Mouse (Mus musculus) myocyte (in vitro differentiated cells): ENCODE results near the gene Zfp423. TPM values are rescaled to one million over a fixed set of nuclear protein-coding genes. Genes with fewer than 3 reads are reported as not detected.

Experiments used
- H3K27me3 ChIP-seq: one replicate; pipeline ENCODE4 v1.6.1; 2011; ENCODE audit not compliant: control insufficient read depth, insufficient read depth, insufficient read length
- H3K36me3 ChIP-seq: one replicate; pipeline ENCODE4 v1.6.1; 2011; ENCODE audit not compliant: control insufficient read depth, insufficient read depth
- H3K4me2 ChIP-seq: one replicate; pipeline ENCODE4 v1.6.1; 2011; ENCODE audit warnings: low read depth, control low read depth
- H3K4me3 ChIP-seq: one replicate; pipeline ENCODE4 v1.5.1; 2011; ENCODE audit warnings: mild to moderate bottlenecking, control low read depth, moderate library complexity
- H3K79me2 ChIP-seq: one replicate; pipeline ENCODE4 v1.6.1; 2011; ENCODE audit not compliant: control insufficient read depth, insufficient read depth
- H3ac ChIP-seq: one replicate; pipeline ENCODE4 v1.6.1; 2011; ENCODE audit not compliant: control insufficient read depth, insufficient read length
- CEBPB ChIP-seq: IDR thresholded peaks from 2 replicates; pipeline ENCODE4 v1.6.1; 2011; ENCODE audit warnings: mild to moderate bottlenecking, moderate library complexity; ENCODE audit not compliant: poor library complexity, insufficient read depth, severe bottlenecking
- E2F4 ChIP-seq: IDR thresholded peaks from one replicate; pipeline ENCODE4 v1.6.1; 2011; ENCODE audit warnings: mild to moderate bottlenecking, control low read depth, moderate library complexity; ENCODE audit not compliant: insufficient read depth
- MAX ChIP-seq: IDR thresholded peaks from one replicate; pipeline ENCODE4 v1.6.1; 2011; ENCODE audit warnings: low read depth, mild to moderate bottlenecking, control low read depth
- MYOD1 ChIP-seq, 3 experiments: IDR thresholded peaks; one replicate each; pipeline ENCODE4 v1.6.1; 2011; ENCODE audit warnings: control low read depth in 2 of 3, low read depth in 2 of 3, mild to moderate bottlenecking in 2 of 3, moderate library complexity in 1 of 3; ENCODE audit not compliant: insufficient read length in 2 of 3, control insufficient read depth in 1 of 3
- MYOG ChIP-seq, 3 experiments: IDR thresholded peaks; one replicate each; pipeline ENCODE4 v1.6.1; 2011; ENCODE audit warnings: control low read depth in 2 of 3, low read depth in 2 of 3, mild to moderate bottlenecking in 2 of 3; ENCODE audit not compliant: insufficient read length in 2 of 3, control insufficient read depth in 1 of 3, insufficient read depth in 1 of 3
- POLR2A ChIP-seq: IDR thresholded peaks from one replicate; pipeline ENCODE4 v1.6.1; 2011; ENCODE audit warnings: low read depth, mild to moderate bottlenecking, control low read depth, moderate library complexity; ENCODE audit not compliant: insufficient read length
- POLR2AphosphoS2 ChIP-seq: IDR thresholded peaks from one replicate; pipeline ENCODE4 v1.6.1; 2011; ENCODE audit warnings: low read depth, control low read depth; ENCODE audit not compliant: insufficient read length
- REST ChIP-seq: IDR thresholded peaks from one replicate; pipeline ENCODE4 v1.6.1; 2011; ENCODE audit warnings: mild to moderate bottlenecking, control low read depth, moderate library complexity; ENCODE audit not compliant: insufficient read depth, insufficient read length
- SRF ChIP-seq: IDR thresholded peaks from one replicate; pipeline ENCODE4 v1.6.1; 2011; ENCODE audit warnings: low read depth; ENCODE audit not compliant: control insufficient read depth, insufficient read length
- TCF12 ChIP-seq: IDR thresholded peaks from one replicate; pipeline ENCODE4 v1.6.1; 2011; ENCODE audit warnings: mild to moderate bottlenecking, control low read depth; ENCODE audit not compliant: poor library complexity, insufficient read depth, severe bottlenecking
- TCF3 ChIP-seq: IDR thresholded peaks from one replicate; pipeline ENCODE4 v1.6.1; 2011; ENCODE audit warnings: low read depth, control low read depth; ENCODE audit not compliant: insufficient read length
- USF1 ChIP-seq: IDR thresholded peaks from one replicate; pipeline ENCODE4 v1.6.1; 2011; ENCODE audit warnings: low read depth, mild to moderate bottlenecking, control low read depth, moderate library complexity
- polyA plus RNA-seq: library from polyadenylated mRNA; unstranded; fragments of >200 nt; fragmentation: generic; extraction: Trizol; gene quantifications from one replicate; pipeline ENCODE4 v1.2.1, GENCODE M21; 2012; ENCODE audit warnings: missing spikeins

Gene Zfp423
- polyA plus RNA-seq, 1 experiment: 0.04 TPM

GRCm38 (mm10) chr8:87713946-87714345, 245.4 kb downstream of the Zfp423 start:
- H3K79me2 ChIP-seq: no peaks in the 10 kb centered on the region
- TF ChIP-seq MYOD1 (IDR thresholded peaks at IDR 0.05; ENCODE audit: control insufficient read depth in 1 of 3, insufficient read length in 2 of 3, low read depth in 2 of 3) (no peak), MYOG (IDR thresholded peaks at IDR 0.05; ENCODE audit: control insufficient read depth in 1 of 3, insufficient read depth in 1 of 3, insufficient read length in 2 of 3, low read depth in 2 of 3) (no peak), POLR2AphosphoS2 (no peak), MAX (no peak), REST (no peak)
- H3K36me3 ChIP-seq: no peaks in the 10 kb centered on the region
- no peak overlapping the region for H3ac ChIP-seq
- no peak overlapping the region for H3K4me3 ChIP-seq
- H3K4me2 ChIP-seq: no peak overlapping the region
- no peaks in the 10 kb centered on the region for H3K27me3 ChIP-seq

- H3ac ChIP-seq: no peak overlapping the region
- no peak overlapping the region for H3K4me3 ChIP-seq
- H3K36me3 ChIP-seq: no peaks in the 10 kb centered on the region
- H3K4me2 ChIP-seq: no peak overlapping the region
- H3K79me2 ChIP-seq: no peaks in the 10 kb centered on the region
- TF ChIP-seq MYOG (IDR thresholded peaks at IDR 0.05; ENCODE audit: control insufficient read depth in 1 of 3, insufficient read depth in 1 of 3, insufficient read length in 2 of 3, low read depth in 2 of 3) (no peak), USF1 (no peak), POLR2A (no peak), REST (no peak), CEBPB (no peak), TCF3 (no peak), SRF (no peak), POLR2AphosphoS2 (no peak), MAX (no peak)
- no peaks in the 10 kb centered on the region for H3K27me3 ChIP-seq
Observed at GRCm38 (mm10) chr8:87711955-87712354, 247.4 kb downstream of the Zfp423 start.

GRCm38 (mm10) chr8:87708127-87708637, 251.2 kb downstream of the Zfp423 start:
- Histone ChIP-seq H3K79me2 (no peaks in the 10 kb centered on the region), H3K27me3 (no peaks in the 10 kb centered on the region), H3K36me3 (no peaks in the 10 kb centered on the region), H3K4me2 (no peak overlapping the region), H3ac (no peak overlapping the region), H3K4me3 (no peak overlapping the region)
- TF ChIP-seq CEBPB (no peak), SRF (no peak), MYOG (IDR thresholded peaks at IDR 0.05; ENCODE audit: control insufficient read depth in 1 of 3, insufficient read depth in 1 of 3, insufficient read length in 2 of 3, low read depth in 2 of 3) (no peak), POLR2AphosphoS2 (no peak)

GRCm38 (mm10) chr8:87707176-87707575, 252.2 kb downstream of the Zfp423 start:
- Histone ChIP-seq H3K4me2 (no peak overlapping the region), H3K27me3 (no peaks in the 10 kb centered on the region), H3K36me3 (no peaks in the 10 kb centered on the region), H3K4me3 (no peak overlapping the region), H3ac (no peak overlapping the region), H3K79me2 (no peaks in the 10 kb centered on the region)
- TF ChIP-seq MYOD1 (IDR thresholded peaks at IDR 0.05; ENCODE audit: control insufficient read depth in 1 of 3, insufficient read length in 2 of 3, low read depth in 2 of 3): no peak
- no peak for TF ChIP-seq CEBPB
- no peak for TF ChIP-seq USF1
- no peak for TF ChIP-seq E2F4
- TF ChIP-seq TCF12: no peak
- TF ChIP-seq POLR2A: no peak
- TF ChIP-seq TCF3: no peak
- no peak for TF ChIP-seq SRF
- TF ChIP-seq REST: no peak

- Histone ChIP-seq H3K4me2 (no peak overlapping the region), H3K4me3 (no peak overlapping the region)
Observed at GRCm38 (mm10) chr8:87704756-87705155, 254.6 kb downstream of the Zfp423 start.

More at GRCm38 (mm10) chr8:87704756-87705155, 254.6 kb downstream of the Zfp423 start:
- TF ChIP-seq REST (no peak), POLR2AphosphoS2 (no peak), POLR2A (no peak), E2F4 (no peak), USF1 (no peak), MYOD1 (IDR thresholded peaks at IDR 0.05; ENCODE audit: control insufficient read depth in 1 of 3, insufficient read length in 2 of 3, low read depth in 2 of 3) (no peak), MAX (no peak), TCF3 (no peak), MYOG (IDR thresholded peaks at IDR 0.05; ENCODE audit: control insufficient read depth in 1 of 3, insufficient read depth in 1 of 3, insufficient read length in 2 of 3, low read depth in 2 of 3) (no peak), TCF12 (no peak), SRF (no peak), CEBPB (no peak)
- no peaks in the 10 kb centered on the region for H3K36me3 ChIP-seq
- no peak overlapping the region for H3ac ChIP-seq
- no peaks in the 10 kb centered on the region for H3K79me2 ChIP-seq
- H3K27me3 ChIP-seq: no peaks in the 10 kb centered on the region
